Comparison of ENCODE assay signal across 27 mouse cellular contexts in genomic region chr12:21459681-21460080, GRCm38 (mm10). TPM values are rescaled to one million over a fixed set of nuclear protein-coding genes. Genes with fewer than 3 reads are reported as not detected.
A peak's percentile ranks its signal among the peaks of the same experiment; 100 is the strongest.
DNase-seq lines count a peak whose midpoint lies in the region.
"Had no signal": no experiment of that assay in that cellular context is flagged by ENCODE, and none has a peak within 500 bp of the region (broad histone marks: within the 10 kb centered on the region; RNA-seq: fewer than 3 reads in every experiment).

No protein-coding gene starts in this region.

- no peak overlapping the region for H3K4me3 ChIP-seq in midbrain, embryonic 10.5 days
- H3K4me3 ChIP-seq: forebrain, embryonic 10.5 days; forebrain, embryonic 13.5 days; gastrocnemius, adult 2 months; heart, embryonic 12.5 days; heart, embryonic 15.5 days; intestine, embryonic 15.5 days had no signal

- 88% methylated on average over 4 of the region's 4 CpGs for WGBS in midbrain, embryonic 10.5 days

- 0 out of 2 replicates have a peak, but pooled peaks cover 2% of the 10 kb centered on the region for H3K4me1 ChIP-seq in midbrain, embryonic 10.5 days
- H3K4me1 ChIP-seq: forebrain, embryonic 10.5 days; forebrain, embryonic 13.5 days; heart, embryonic 12.5 days; heart, embryonic 15.5 days; intestine, embryonic 15.5 days had no signal

- H3K9me3 ChIP-seq in midbrain, embryonic 10.5 days (replicated peaks), result peaks cover 3% of the 10 kb centered on the region; the same call in 1 of the 2 replicates
- H3K9me3 ChIP-seq: forebrain, embryonic 10.5 days; forebrain, embryonic 13.5 days; heart, embryonic 12.5 days; heart, embryonic 15.5 days; intestine, embryonic 15.5 days had no signal

- no peak overlapping the region for H3K27ac ChIP-seq in midbrain, embryonic 10.5 days (replicated peaks)
- H3K27ac ChIP-seq: forebrain, embryonic 10.5 days; forebrain, embryonic 13.5 days; gastrocnemius, adult 2 months; heart, embryonic 15.5 days; hindbrain, embryonic 14.5 days; hindbrain, postnatal 0 days; intestine, embryonic 15.5 days had no signal

- intact Hi-C loops in heart, postnatal 10 days (cut with DNase I), result no loop called here

- DNase-seq in CD4-positive helper T cell, adult 2 months (ENCODE audit: low read depth, low spot score), result peak; percentile 49
- peak; percentile 32 for DNase-seq in T-cell, adult 2 months (ENCODE audit: low spot score)
- peak; percentile 60 for DNase-seq in induced T-regulatory cell, adult 2 months (ENCODE audit: low read depth)
- DNase-seq in naive thymus-derived CD4-positive, alpha-beta T cell, adult 2 months (ENCODE audit: low read depth), result peak; percentile 62
- no peak for DNase-seq in midbrain, embryonic 10.5 days (ENCODE audit: low spot score)
- no peak for DNase-seq in layer of hippocampus, adult 9-11 months
- no peak for DNase-seq in urinary bladder, postnatal 10 days (ENCODE audit: low spot score)
- no peak for DNase-seq in heart, postnatal 10 days
- DNase-seq: adrenal gland, postnatal 10 days; adrenal gland, postnatal 36 days; cerebellum, adult 18-20 months; cerebellum, adult 9-11 months; cerebellum, postnatal 25 days; forebrain, postnatal 0 days; gastrocnemius, adult 2 months; gastrocnemius, postnatal 25 days; heart, adult 18-20 months; heart, postnatal 14 days; heart, postnatal 4 days; kidney, adult 11 months had no signal

- no peaks in the 10 kb centered on the region for H3K36me3 ChIP-seq in midbrain, embryonic 10.5 days
- H3K36me3 ChIP-seq: forebrain, embryonic 10.5 days; heart, embryonic 12.5 days; heart, embryonic 15.5 days; intestine, embryonic 15.5 days had no signal

- no peaks in the 10 kb centered on the region for H3K27me3 ChIP-seq in midbrain, embryonic 10.5 days (ENCODE audit: low read depth, poor library complexity, severe bottlenecking)
- H3K27me3 ChIP-seq: forebrain, embryonic 13.5 days; heart, embryonic 12.5 days; heart, embryonic 15.5 days; intestine, embryonic 15.5 days had no signal

RNA-seq across cellular contexts. Expression of gene Ywhaq, which starts 42.2 kb away (rescaled TPM):
- polyA plus RNA-seq in midbrain, embryonic 10.5 days (2016; fragmentation: Nextera tagmentation; extraction: Ambion mirVana), result 1,071 and 1,090 TPM in 2 replicates
- total RNA-seq in heart, postnatal 10 days (2021), result 100 to 1,000 TPM; 137 to 140 TPM

Comparison
In these comparisons a context has a peak if more than half of its experiments do, and no peak if none do; other contexts are left out.
1. DNase-seq: peak in CD4-positive helper T cell, adult 2 months (single experiment), T-cell, adult 2 months (single experiment), induced T-regulatory cell, adult 2 months (single experiment) and naive thymus-derived CD4-positive, alpha-beta T cell, adult 2 months (single experiment); none in midbrain, embryonic 10.5 days (single experiment), layer of hippocampus, adult 9-11 months (single experiment), urinary bladder, postnatal 10 days (single experiment) and heart, postnatal 10 days (0 of 2).